Mouse (Mus musculus): ENCODE data around the gene Vps53. TPM values are rescaled to one million over a fixed set of nuclear protein-coding genes. Genes with fewer than 3 reads are reported as not detected.
A peak's percentile ranks its signal among the peaks of the same experiment; 100 is the strongest.

Vps53 gene
- polyA plus RNA-seq, 1 experiment, result 40.1 TPM

- Histone ChIP-seq H3K4me1 (ENCODE audit: control insufficient read depth, insufficient read depth, low read length) (peaks cover 7% of the 10 kb centered on the region), H3K27ac (ENCODE audit: insufficient read depth, low read length) (no peak overlapping the region), H3K4me3 (ENCODE audit: insufficient read depth, low read length) (no peak overlapping the region)
- TF ChIP-seq CTCF (IDR thresholded peaks at IDR 0.05; ENCODE audit: borderline replicate concordance, insufficient read depth, low read length) (no peak), POLR2A (IDR thresholded peaks at IDR 0.05; ENCODE audit: low read depth, low read length) (no peak)
Observed at GRCm38 (mm10) chr11:76170207-76170606, 9.2 kb downstream of the Vps53 start.

GRCm38 (mm10) chr11:76168976-76169375 is 10.5 kb downstream of the Vps53 start:
- Histone ChIP-seq H3K4me3 (ENCODE audit: insufficient read depth, low read length) (no peak overlapping the region), H3K27ac (ENCODE audit: insufficient read depth, low read length) (no peak overlapping the region), H3K4me1 (ENCODE audit: control insufficient read depth, insufficient read depth, low read length) (peaks cover 7% of the 10 kb centered on the region)
- TF ChIP-seq CTCF (IDR thresholded peaks at IDR 0.05; ENCODE audit: borderline replicate concordance, insufficient read depth, low read length) (no peak), POLR2A (IDR thresholded peaks at IDR 0.05; ENCODE audit: low read depth, low read length) (no peak)

- H3K27ac ChIP-seq (ENCODE audit: insufficient read depth, low read length), result peak overlapping the region; percentile 27
- peaks cover 7% of the 10 kb centered on the region for H3K4me1 ChIP-seq (ENCODE audit: control insufficient read depth, insufficient read depth, low read length)
- no peak for TF ChIP-seq CTCF (IDR thresholded peaks at IDR 0.05; ENCODE audit: borderline replicate concordance, insufficient read depth, low read length)
- TF ChIP-seq POLR2A (IDR thresholded peaks at IDR 0.05; ENCODE audit: low read depth, low read length), result no peak
- H3K4me3 ChIP-seq (ENCODE audit: insufficient read depth, low read length), result no peak overlapping the region
Observed at GRCm38 (mm10) chr11:76167079-76167765, 12.2 kb downstream of the Vps53 start.

GRCm38 (mm10) chr11:76166657-76167056 is 12.8 kb downstream of the Vps53 start:
- TF ChIP-seq POLR2A (IDR thresholded peaks at IDR 0.05; ENCODE audit: low read depth, low read length) (no peak), CTCF (IDR thresholded peaks at IDR 0.05; ENCODE audit: borderline replicate concordance, insufficient read depth, low read length) (no peak)

GRCm38 (mm10) chr11:76160251-76160650 is 19.2 kb downstream of the Vps53 start:
- Histone ChIP-seq H3K4me3 (ENCODE audit: insufficient read depth, low read length) (no peak overlapping the region), H3K4me1 (ENCODE audit: control insufficient read depth, insufficient read depth, low read length) (peaks cover 21% of the 10 kb centered on the region), H3K27ac (ENCODE audit: insufficient read depth, low read length) (peak overlapping the region; percentile 91)
- TF ChIP-seq POLR2A (IDR thresholded peaks at IDR 0.05; ENCODE audit: low read depth, low read length), result no peak
- TF ChIP-seq CTCF (IDR thresholded peaks at IDR 0.05; ENCODE audit: borderline replicate concordance, insufficient read depth, low read length), result no peak

More at GRCm38 (mm10) chr11:76166657-76167056, 12.8 kb downstream of the Vps53 start:
- Histone ChIP-seq H3K4me1 (ENCODE audit: control insufficient read depth, insufficient read depth, low read length) (peaks cover 7% of the 10 kb centered on the region), H3K4me3 (ENCODE audit: insufficient read depth, low read length) (no peak overlapping the region), H3K27ac (ENCODE audit: insufficient read depth, low read length) (peak overlapping the region; percentile 27)

GRCm38 (mm10) chr11:76158375-76158774 is 21.1 kb downstream of the Vps53 start:
- TF ChIP-seq CTCF (IDR thresholded peaks at IDR 0.05; ENCODE audit: borderline replicate concordance, insufficient read depth, low read length), result no peak
- no peak for TF ChIP-seq POLR2A (IDR thresholded peaks at IDR 0.05; ENCODE audit: low read depth, low read length)
- no peak overlapping the region for H3K4me3 ChIP-seq (ENCODE audit: insufficient read depth, low read length)
- peak overlapping the region; percentile 91 for H3K27ac ChIP-seq (ENCODE audit: insufficient read depth, low read length)
- H3K4me1 ChIP-seq (ENCODE audit: control insufficient read depth, insufficient read depth, low read length), result peaks cover 31% of the 10 kb centered on the region

GRCm38 (mm10) chr11:76154861-76155260 is 24.6 kb downstream of the Vps53 start:
- Histone ChIP-seq H3K4me3 (ENCODE audit: insufficient read depth, low read length) (no peak overlapping the region), H3K27ac (ENCODE audit: insufficient read depth, low read length) (peak overlapping the region; percentile 89), H3K4me1 (ENCODE audit: control insufficient read depth, insufficient read depth, low read length) (peaks cover 32% of the 10 kb centered on the region)
- TF ChIP-seq POLR2A (IDR thresholded peaks at IDR 0.05; ENCODE audit: low read depth, low read length), result no peak
- no peak for TF ChIP-seq CTCF (IDR thresholded peaks at IDR 0.05; ENCODE audit: borderline replicate concordance, insufficient read depth, low read length)

GRCm38 (mm10) chr11:76154200-76154599 is 25.2 kb downstream of the Vps53 start:
- Histone ChIP-seq H3K4me3 (ENCODE audit: insufficient read depth, low read length) (no peak overlapping the region), H3K4me1 (ENCODE audit: control insufficient read depth, insufficient read depth, low read length) (peaks cover 27% of the 10 kb centered on the region), H3K27ac (ENCODE audit: insufficient read depth, low read length) (peak overlapping the region; percentile 89)
- TF ChIP-seq CTCF (IDR thresholded peaks at IDR 0.05; ENCODE audit: borderline replicate concordance, insufficient read depth, low read length), result no peak
- no peak; the same call in 1 of the 2 replicates for TF ChIP-seq POLR2A (IDR thresholded peaks at IDR 0.05; ENCODE audit: low read depth, low read length)

- no peak overlapping the region for H3K4me3 ChIP-seq (ENCODE audit: insufficient read depth, low read length)
- TF ChIP-seq CTCF (IDR thresholded peaks at IDR 0.05; ENCODE audit: borderline replicate concordance, insufficient read depth, low read length) (no peak), POLR2A (IDR thresholded peaks at IDR 0.05; ENCODE audit: low read depth, low read length) (no peak)
Observed at GRCm38 (mm10) chr11:76153236-76153951, 26.1 kb downstream of the Vps53 start.

GRCm38 (mm10) chr11:76150980-76151379 is 28.5 kb downstream of the Vps53 start:
- Histone ChIP-seq H3K4me3 (ENCODE audit: insufficient read depth, low read length) (no peak overlapping the region), H3K4me1 (ENCODE audit: control insufficient read depth, insufficient read depth, low read length) (peaks cover 24% of the 10 kb centered on the region), H3K27ac (ENCODE audit: insufficient read depth, low read length) (peak overlapping the region; percentile 73)
- TF ChIP-seq POLR2A (IDR thresholded peaks at IDR 0.05; ENCODE audit: low read depth, low read length) (no peak), CTCF (IDR thresholded peaks at IDR 0.05; ENCODE audit: borderline replicate concordance, insufficient read depth, low read length) (no peak)

More at GRCm38 (mm10) chr11:76153236-76153951, 26.1 kb downstream of the Vps53 start:
- Histone ChIP-seq H3K4me1 (ENCODE audit: control insufficient read depth, insufficient read depth, low read length) (peaks cover 29% of the 10 kb centered on the region), H3K27ac (ENCODE audit: insufficient read depth, low read length) (peak overlapping the region; percentile 89; the same call in 1 of the 2 replicates)
